Mouse (Mus musculus) cerebellum, adult 2 months (tissue): ENCODE data around the gene Slc6a2. TPM values are rescaled to one million over a fixed set of nuclear protein-coding genes. Genes with fewer than 3 reads are reported as not detected.

Experiments used
- DNase-seq, 2 experiments: peaks; one replicate each; pipeline ENCODE4 v3.0.0; 2021
- H3K27ac ChIP-seq: fragments of 200-500 bp; 2 replicates; pipeline ENCODE4 v1.5.1; 2012; ENCODE audit warnings: low read length, control low read depth, inconsistent platforms; ENCODE audit not compliant: insufficient read depth
- H3K27me3 ChIP-seq: fragments of 200-500 bp; 2 replicates; pipeline ENCODE4 v1.6.1; 2012; ENCODE audit warnings: inconsistent platforms, mild to moderate bottlenecking, low read length, moderate library complexity; ENCODE audit not compliant: control insufficient read depth, insufficient read depth
- H3K4me1 ChIP-seq: fragments of 200-500 bp; 2 replicates; pipeline ENCODE4 v1.6.1; 2011; ENCODE audit warnings: low read length; ENCODE audit not compliant: control insufficient read depth, insufficient read depth
- H3K4me3 ChIP-seq: fragments of 200-500 bp; replicated peaks from 2 replicates; pipeline ENCODE3; 2011; ENCODE audit warnings: mild to moderate bottlenecking, low read depth, low read length, control low read depth; ENCODE audit not compliant: insufficient read depth
- CTCF ChIP-seq: fragments of 200-500 bp; IDR thresholded peaks from 2 replicates; pipeline ENCODE4 v1.5.1; 2011; ENCODE audit warnings: low read depth, mild to moderate bottlenecking, control low read depth, low read length, moderate library complexity, borderline replicate concordance; ENCODE audit not compliant: insufficient read depth
- POLR2A ChIP-seq: fragments of 200-500 bp; IDR thresholded peaks from 2 replicates; pipeline ENCODE4 v1.6.1; 2011; ENCODE audit warnings: low read length, control low read depth, borderline replicate concordance; ENCODE audit not compliant: insufficient read depth
- WGBS: fragments of 180-500 bp; shearing (Covaris S2); methylation state at CpG from one replicate; pipeline ENCODE4 v1.1.7; 2018; 5-methylcytosine and 5-hydroxymethylcytosine counted together
- polyA plus RNA-seq: library from polyadenylated mRNA; depleted of rRNA; stranded (reverse); fragments of >200 nt; gene quantifications from 2 replicates; pipeline ENCODE4 v1.2.3, GENCODE M21; 2012; rRNA removed

Slc6a2 gene
- 2.0 and 3.0 TPM in 2 replicates for polyA plus RNA-seq

GRCm38 (mm10) chr8:92959779-92960178 lies at the start of gene Slc6a2:
TSS of gene Slc6a2 (plus strand) at chr8:92960079.
- Histone ChIP-seq H3K27ac (no peak within 1 kb of the TSS), H3K27me3 (peaks cover 2% of the 10 kb centered on the region; the same call in 1 of the 2 replicates), H3K4me3 (no peak within 1 kb of the TSS), H3K4me1 (no peaks in the 10 kb centered on the region; the same call in 1 of the 2 replicates)
- WGBS = 84% methylated on average over 10 of the region's 10 CpGs
- TF ChIP-seq CTCF = no peak
- TF ChIP-seq POLR2A = no peak
- no peak for DNase-seq

- Histone ChIP-seq H3K4me3 (no peak overlapping the region), H3K27ac (no peak overlapping the region), H3K27me3 (no peaks in the 10 kb centered on the region), H3K4me1 (no peaks in the 10 kb centered on the region)
- 87% methylated on average over 3 of the region's 3 CpGs for WGBS
- no peak for DNase-seq
- TF ChIP-seq CTCF (no peak), POLR2A (no peak)
Measured at GRCm38 (mm10) chr8:92911477-92911876, 48.4 kb upstream of the Slc6a2 start.

DNA sequence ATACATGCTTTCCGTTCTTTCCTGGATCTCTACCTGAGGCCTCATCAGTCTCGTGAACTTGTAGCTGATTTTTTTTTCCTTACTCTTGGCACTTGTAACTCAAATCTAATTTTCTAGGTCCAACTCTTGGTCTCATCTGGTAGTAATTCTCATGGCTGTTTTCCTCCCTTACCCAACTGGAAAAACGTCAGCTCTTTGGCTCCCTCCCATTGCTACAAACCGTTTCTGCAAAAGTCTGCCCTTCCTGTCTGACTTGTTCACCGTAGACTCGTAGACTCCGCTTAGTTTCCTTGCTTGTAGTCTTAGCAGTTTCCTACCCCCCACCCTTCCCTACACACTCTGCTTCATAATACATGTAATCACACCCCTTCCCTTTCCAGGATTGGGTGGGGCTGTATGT lies 46.5 kb upstream of the Slc6a2 start:
- H3K4me3 ChIP-seq = no peak overlapping the region
- no peaks in the 10 kb centered on the region for H3K4me1 ChIP-seq
- WGBS = 76% methylated on average over 7 of the region's 7 CpGs
- TF ChIP-seq POLR2A = no peak
- no peak for TF ChIP-seq CTCF
- no peak for DNase-seq
- H3K27ac ChIP-seq = no peak overlapping the region
- H3K27me3 ChIP-seq = no peaks in the 10 kb centered on the region

DNA sequence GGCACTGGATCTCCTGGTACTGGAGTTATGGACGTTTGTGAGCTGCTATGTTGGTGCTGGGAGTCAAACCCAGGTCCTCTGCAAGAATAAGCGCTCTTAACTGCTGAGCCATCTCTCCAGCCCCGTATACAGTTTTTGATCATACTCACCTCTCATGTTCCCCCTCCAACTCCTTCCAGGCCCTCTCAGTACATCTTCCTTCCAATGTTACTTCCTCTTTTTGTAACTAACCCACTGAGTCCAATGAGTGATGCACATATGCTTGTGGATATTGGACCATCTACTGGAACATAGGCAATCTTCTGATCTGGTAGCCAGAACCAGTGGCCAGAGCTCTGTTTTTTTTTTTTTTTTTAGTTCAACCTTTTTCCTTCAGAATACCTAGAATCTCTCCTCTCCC lies 43.8 kb upstream of the Slc6a2 start:
- WGBS = 82% methylated on average over 3 of the region's 3 CpGs
- DNase-seq = no peak
- TF ChIP-seq CTCF (no peak), POLR2A (no peak)
- H3K27me3 ChIP-seq = no peaks in the 10 kb centered on the region
- H3K27ac ChIP-seq = no peak overlapping the region
- no peaks in the 10 kb centered on the region for H3K4me1 ChIP-seq
- no peak overlapping the region for H3K4me3 ChIP-seq

GRCm38 (mm10) chr8:92921768-92922167 lies 38.1 kb upstream of the Slc6a2 start:
- Histone ChIP-seq H3K4me1 (no peaks in the 10 kb centered on the region), H3K27ac (no peak overlapping the region), H3K4me3 (no peak overlapping the region), H3K27me3 (no peaks in the 10 kb centered on the region)
- DNase-seq = no peak
- no peak for TF ChIP-seq POLR2A
- no peak for TF ChIP-seq CTCF
- WGBS = 75% methylated on average over 3 of the region's 3 CpGs

DNA sequence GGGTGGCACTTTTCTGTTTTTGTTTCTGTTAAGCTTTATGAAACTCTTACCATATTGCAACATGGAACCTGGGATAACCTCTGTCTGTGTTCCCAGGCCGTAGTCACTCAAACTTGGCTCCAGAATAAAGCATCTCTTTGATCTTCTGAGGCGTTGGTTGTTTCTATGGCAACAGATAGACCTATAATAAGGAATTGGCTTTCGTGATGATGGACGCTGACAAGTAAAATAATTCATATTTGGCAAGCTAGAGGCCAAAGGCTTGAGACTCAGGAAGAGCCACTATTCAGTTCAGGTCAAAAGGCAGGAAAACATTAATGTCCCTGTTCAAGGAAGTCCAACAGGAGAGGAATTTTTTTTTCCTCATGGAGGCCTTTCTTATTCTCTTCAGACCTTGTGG lies 30.9 kb upstream of the Slc6a2 start:
- Histone ChIP-seq H3K4me1 (no peaks in the 10 kb centered on the region), H3K27ac (no peak overlapping the region), H3K4me3 (no peak overlapping the region), H3K27me3 (no peaks in the 10 kb centered on the region)
- no peak for TF ChIP-seq POLR2A
- TF ChIP-seq CTCF = no peak
- no peak for DNase-seq
- WGBS = 32% methylated on average over 4 of the region's 4 CpGs

DNA sequence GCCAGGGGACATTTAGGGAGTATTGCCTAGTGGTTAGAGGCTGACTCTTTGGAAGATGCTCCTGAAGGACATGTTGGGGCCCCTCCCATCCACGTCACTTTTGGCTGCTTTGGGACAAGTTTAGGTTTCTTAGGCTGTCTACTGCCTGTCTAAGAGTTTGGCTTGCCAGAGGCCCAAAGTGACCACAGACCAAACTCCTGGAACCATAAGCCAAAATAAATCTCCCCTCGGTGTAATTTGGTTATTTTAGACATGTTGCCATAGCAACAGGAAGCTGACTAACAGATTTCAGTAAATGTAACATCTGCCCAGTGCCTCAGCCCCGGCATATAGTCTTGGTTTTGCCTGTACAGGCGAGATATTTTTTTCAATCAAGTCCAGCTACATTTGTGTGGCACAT lies 21.8 kb upstream of the Slc6a2 start:
- H3K27me3 ChIP-seq = no peaks in the 10 kb centered on the region
- DNase-seq = no peak
- H3K4me3 ChIP-seq = no peak overlapping the region
- no peak overlapping the region for H3K27ac ChIP-seq
- WGBS = 69% methylated on average over 4 of the region's 4 CpGs
- TF ChIP-seq CTCF (no peak), POLR2A (no peak)
- H3K4me1 ChIP-seq = no peaks in the 10 kb centered on the region

GRCm38 (mm10) chr8:92949071-92949470 lies 10.8 kb upstream of the Slc6a2 start:
- H3K27ac ChIP-seq = no peak overlapping the region
- TF ChIP-seq CTCF (no peak), POLR2A (no peak)
- H3K4me3 ChIP-seq = no peak overlapping the region
- H3K4me1 ChIP-seq = no peaks in the 10 kb centered on the region
- no peaks in the 10 kb centered on the region for H3K27me3 ChIP-seq
- DNase-seq = no peak
- 68% methylated on average over 4 of the region's 4 CpGs for WGBS

DNA sequence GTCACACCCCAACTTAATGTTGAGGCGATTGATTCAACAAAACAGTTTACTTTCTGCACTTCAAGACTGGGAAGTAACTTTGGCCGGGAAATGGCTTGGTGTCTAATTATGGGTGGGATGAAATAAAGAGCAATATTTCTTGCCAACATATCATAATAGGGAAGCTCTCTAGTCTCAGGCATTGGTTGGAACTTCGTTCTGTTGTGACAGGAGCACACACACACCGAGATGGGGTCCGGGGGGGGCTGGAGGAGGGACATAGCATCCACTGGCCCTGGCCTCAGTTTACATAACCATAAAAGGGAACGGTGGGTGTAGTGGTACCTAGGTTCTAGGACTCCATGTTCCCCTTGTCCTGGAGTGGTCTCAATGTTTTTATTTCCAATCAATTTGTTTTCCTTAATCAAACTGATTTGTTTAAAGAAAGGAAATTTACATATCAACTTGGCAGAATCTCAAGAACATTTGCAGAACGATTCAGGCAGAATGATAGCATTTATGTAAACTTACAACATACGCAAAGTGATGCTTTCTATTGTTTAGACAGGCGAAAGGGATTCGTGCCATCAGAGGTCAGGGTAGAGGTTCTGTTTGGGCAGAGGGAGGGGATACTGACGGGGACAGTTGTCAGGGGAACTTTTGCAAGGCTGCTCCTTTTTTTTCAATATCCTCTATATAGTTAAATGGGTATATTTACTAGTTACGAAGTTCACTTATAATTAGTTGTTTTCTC lies 9.1 kb upstream of the Slc6a2 start:
- no peak for DNase-seq
- TF ChIP-seq CTCF (no peak), POLR2A (no peak)
- Histone ChIP-seq H3K4me3 (no peak overlapping the region), H3K27me3 (no peaks in the 10 kb centered on the region), H3K27ac (no peak overlapping the region), H3K4me1 (no peaks in the 10 kb centered on the region)
- 69% methylated on average over 12 of the region's 12 CpGs for WGBS
